Mouse (Mus musculus) forebrain, embryonic 11.5 days (tissue): ENCODE measurements around the gene Gm49340. TPM values are rescaled to one million over a fixed set of nuclear protein-coding genes. Genes with fewer than 3 reads are reported as not detected.

Experiments used
- ATAC-seq: fragments of 200-750 bp; cut with Nextera tagmentation; replicated peaks from 2 replicates; pipeline ENCODE4 v1.8.0; 2017; ENCODE audit warnings: moderate TSS enrichment; ENCODE audit not compliant: low FRiP score
- DNase-seq: peaks from one replicate; pipeline ENCODE4 v3.0.0-alpha.2; 2017; ENCODE audit warnings: low spot score
- H3K27ac ChIP-seq: fragments of 300-500 bp; sonication (generic); 2 replicates; pipeline ENCODE4 v1.5.1; 2014; ENCODE audit warnings: low read depth, low read length
- H3K27me3 ChIP-seq: fragments of 300-500 bp; sonication (generic); 2 replicates; pipeline ENCODE4 v1.6.1; 2014; ENCODE audit warnings: mild to moderate bottlenecking, low read length, mixed read lengths; ENCODE audit not compliant: control insufficient read depth, insufficient read depth
- H3K36me3 ChIP-seq: fragments of 300-500 bp; sonication (generic); 2 replicates; pipeline ENCODE4 v1.6.1; 2014; ENCODE audit warnings: mild to moderate bottlenecking, low read length, moderate library complexity, mixed read lengths; ENCODE audit not compliant: control insufficient read depth, insufficient read depth
- H3K4me1 ChIP-seq: fragments of 300-500 bp; sonication (generic); replicated peaks from 2 replicates; pipeline ENCODE4 v1.6.1; 2014; ENCODE audit warnings: low read length, mixed read lengths; ENCODE audit not compliant: control insufficient read depth, insufficient read depth
- H3K4me2 ChIP-seq: fragments of 300-500 bp; sonication (generic); 2 replicates; pipeline ENCODE4 v1.6.1; 2014; ENCODE audit warnings: low read depth, mild to moderate bottlenecking, low read length, moderate library complexity, mixed read lengths; ENCODE audit not compliant: severe bottlenecking
- H3K4me3 ChIP-seq: fragments of 300-500 bp; sonication (generic); 2 replicates; pipeline ENCODE4 v1.5.1; 2014; ENCODE audit warnings: low read depth, low read length
- H3K9ac ChIP-seq: fragments of 300-500 bp; sonication (generic); 2 replicates; pipeline ENCODE4 v1.6.1; 2014; ENCODE audit warnings: low read length
- H3K9me3 ChIP-seq: fragments of 300-500 bp; sonication (generic); 2 replicates; pipeline ENCODE4 v1.6.1; 2016; ENCODE audit warnings: low read length, mixed read lengths; ENCODE audit not compliant: control insufficient read depth
- WGBS: fragments of 180-500 bp; shearing (Covaris S2); extraction: QIAGEN DNeasy Blood & Tissue Kit; methylation state at CpG from one replicate; pipeline ENCODE4 v1.1.7; 2014; 5-methylcytosine and 5-hydroxymethylcytosine counted together
- polyA plus RNA-seq: library from polyadenylated mRNA; unstranded; fragments of >200 nt; fragmentation: Nextera tagmentation; extraction: Ambion mirVana; gene quantifications from 2 replicates; pipeline ENCODE4 v1.2.1, GENCODE M21; 2014

The Gm49340 gene
- polyA plus RNA-seq, 1 experiment from 2014 or later, result not detected

- Histone ChIP-seq H3K27ac (no peak overlapping the region), H3K9ac (no peak overlapping the region), H3K9me3 (no peaks in the 10 kb centered on the region; the same call in 1 of the 2 replicates), H3K36me3 (no peaks in the 10 kb centered on the region), H3K4me3 (no peak overlapping the region), H3K27me3 (no peaks in the 10 kb centered on the region), H3K4me2 (no peak overlapping the region), H3K4me1 (no peaks in the 10 kb centered on the region)
- WGBS, result 69% methylated on average over 4 of the region's 4 CpGs
- no peak for ATAC-seq
- no peak for DNase-seq
Observed at GRCm38 (mm10) chr11:73395374-73395773, 65.8 kb downstream of the Gm49340 start.

- H3K9ac ChIP-seq, result no peak within 1 kb of the TSS
- no peak for ATAC-seq
- no peaks in the 10 kb centered on the region for H3K36me3 ChIP-seq
Observed at GRCm38 (mm10) chr11:73399514-73399913, 70.0 kb downstream of the Gm49340 start, which contains the start of gene Olfr1. Gene Olfr1 (minus strand): TSS chr11:73399614.

More at GRCm38 (mm10) chr11:73399514-73399913, 70.0 kb downstream of the Gm49340 start, which contains the start of gene Olfr1:
- Histone ChIP-seq H3K4me2 (no peak within 1 kb of the TSS), H3K4me1 (no peaks in the 10 kb centered on the region), H3K9me3 (no peaks in the 10 kb centered on the region), H3K27me3 (no peaks in the 10 kb centered on the region), H3K27ac (no peak within 1 kb of the TSS), H3K4me3 (no peak within 1 kb of the TSS)
- no peak for DNase-seq

Other genes starting within 250 kb of the Gm49340 start
- gene Itgae, start 239.2 kb upstream of the Gm49340 start, polyA plus RNA-seq, result 0.36 and 0.64 TPM in 2 replicates
- gene Haspin, start 191.4 kb upstream of the Gm49340 start, polyA plus RNA-seq, result 22.0 and 23.6 TPM in 2 replicates
- 0.12 TPM in 1 of 2 replicates, not detected in the other for gene P2rx5, start 169.3 kb upstream of the Gm49340 start, polyA plus RNA-seq
- 122 and 135 TPM in 2 replicates for gene Emc6, start 152.7 kb upstream of the Gm49340 start, polyA plus RNA-seq
- 157 and 171 TPM in 2 replicates for gene Tax1bp3, start 152.7 kb upstream of the Gm49340 start, polyA plus RNA-seq
- 19.7 and 19.8 TPM in 2 replicates for gene Ctns, start 130.7 kb upstream of the Gm49340 start, polyA plus RNA-seq
- 0.72 and 1.0 TPM in 2 replicates for gene Shpk, start 130.3 kb upstream of the Gm49340 start, polyA plus RNA-seq
- not detected in 2 replicates for gene Trpv1, start 95.4 kb upstream of the Gm49340 start, polyA plus RNA-seq
- gene Trpv3, start 62.4 kb upstream of the Gm49340 start, polyA plus RNA-seq, result not detected in 2 replicates
- gene Aspa, start 145 bp upstream of the Gm49340 start, polyA plus RNA-seq, result 0.12 TPM in 1 of 2 replicates, not detected in the other
- gene Spata22, start within 50 bp of the Gm49340 start, polyA plus RNA-seq, result not detected in 2 replicates
- gene Olfr20, start 21.0 kb downstream of the Gm49340 start, polyA plus RNA-seq, result not detected in 2 replicates
- not detected in 2 replicates for gene Olfr376, start 41.5 kb downstream of the Gm49340 start, polyA plus RNA-seq
- not detected in 2 replicates for gene Olfr1, start 69.9 kb downstream of the Gm49340 start, polyA plus RNA-seq
- not detected in 2 replicates for gene Olfr378, start 98.7 kb downstream of the Gm49340 start, polyA plus RNA-seq
- gene Olfr380, start 127.8 kb downstream of the Gm49340 start, polyA plus RNA-seq, result not detected in 2 replicates
- not detected in 2 replicates for gene Olfr381, start 161.9 kb downstream of the Gm49340 start, polyA plus RNA-seq
- gene Olfr382, start 187.5 kb downstream of the Gm49340 start, polyA plus RNA-seq, result not detected in 2 replicates